Mouse (Mus musculus): Measurements from ENCODE around the gene Ushbp1.
"Not testable (repeated sequence)": the region's sequence is repeated elsewhere in the genome, so short reads cannot be mapped to it uniquely, and the experiment has no call there.

Ushbp1 gene

GRCm38 (mm10) chr8:71370711-71371235 lies 24.8 kb downstream of the Ushbp1 start:
- peak; percentile 32 for DNase-seq (ENCODE audit: low read depth, low spot score)

DNA sequence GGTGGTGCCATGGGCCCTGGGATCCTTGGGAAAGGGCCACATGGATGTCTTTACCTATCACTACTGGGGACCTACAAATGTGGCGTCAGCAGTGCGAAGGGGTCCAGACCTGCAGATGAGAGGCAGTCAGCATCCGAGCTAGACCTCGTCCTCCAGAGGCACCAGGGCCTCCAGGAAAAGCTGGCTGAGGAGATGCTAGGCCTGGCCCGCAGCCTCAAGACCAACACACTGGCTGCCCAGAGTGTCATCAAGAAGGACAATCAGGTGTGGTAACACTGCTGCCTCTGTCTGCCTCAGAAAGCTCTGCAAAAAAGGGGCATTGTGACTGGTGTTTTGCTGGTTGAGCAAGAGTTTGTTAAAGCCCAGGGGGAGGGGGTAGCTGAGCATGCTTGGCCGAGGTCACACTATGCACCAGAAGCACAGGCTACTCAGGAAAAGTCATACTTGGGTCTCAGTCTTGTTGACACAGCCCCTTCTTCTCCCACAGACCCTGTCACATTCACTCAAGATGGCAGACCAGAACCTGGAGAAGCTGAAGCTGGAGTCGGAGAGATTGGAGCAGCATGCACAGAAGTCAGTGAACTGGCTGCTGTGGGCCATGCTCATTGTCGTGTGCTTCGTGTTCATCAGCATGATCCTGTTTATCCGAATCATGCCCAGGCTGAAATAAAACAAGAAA lies 26.4 kb downstream of the Ushbp1 start:
- DNase-seq (ENCODE audit: low read depth, low spot score), result no peak

GRCm38 (mm10) chr8:71368366-71368765 lies 27.2 kb downstream of the Ushbp1 start:
- DNase-seq (ENCODE audit: low read depth, low spot score), result no peak

- DNase-seq (ENCODE audit: low read depth, low spot score), result no peak
These were observed 27.9 kb downstream of the Ushbp1 start for GRCm38 (mm10) chr8:71367529-71368176.

DNA sequence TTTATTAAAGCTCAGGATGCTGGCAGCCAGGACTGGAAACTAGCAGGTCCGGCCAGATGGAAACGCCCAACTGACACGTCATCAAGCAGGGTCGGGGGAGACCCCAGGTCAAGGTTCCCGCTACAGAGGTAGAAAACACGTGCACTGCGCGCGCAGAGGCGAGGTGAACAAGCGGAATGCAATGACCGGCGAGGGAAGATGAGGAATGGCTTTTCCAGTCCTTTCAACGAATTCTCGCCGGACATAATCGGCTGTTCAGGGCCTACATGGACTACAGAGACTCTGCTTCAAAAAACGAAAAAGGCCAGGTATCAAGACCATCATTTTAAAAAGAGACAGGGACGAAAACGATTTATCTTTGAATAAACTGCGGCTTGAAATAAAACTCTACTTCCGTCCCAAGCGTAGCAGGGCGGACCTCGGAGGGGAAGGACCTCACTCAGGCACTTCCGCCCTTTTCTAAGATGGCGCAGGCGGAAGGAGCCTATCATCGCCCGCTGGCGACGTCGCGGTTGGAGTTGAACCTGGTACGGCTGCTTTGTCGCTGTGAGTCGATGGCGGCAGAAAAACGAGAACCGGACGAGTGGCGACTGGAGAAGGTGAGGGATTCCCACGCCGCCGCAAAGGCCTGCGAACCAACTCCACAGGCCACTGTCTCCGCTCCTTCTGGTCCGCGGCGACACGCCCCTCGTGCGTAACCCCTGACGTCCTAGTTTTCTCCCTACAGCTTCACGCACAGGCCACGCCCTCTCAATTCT lies 28.7 kb downstream of the Ushbp1 start, which contains the start of gene Use1:
TSS of gene Use1 (plus strand) at position 78 of the 758 bp plus-strand sequence.
- peak; percentile 97 for DNase-seq (ENCODE audit: low read depth, low spot score)

DNA sequence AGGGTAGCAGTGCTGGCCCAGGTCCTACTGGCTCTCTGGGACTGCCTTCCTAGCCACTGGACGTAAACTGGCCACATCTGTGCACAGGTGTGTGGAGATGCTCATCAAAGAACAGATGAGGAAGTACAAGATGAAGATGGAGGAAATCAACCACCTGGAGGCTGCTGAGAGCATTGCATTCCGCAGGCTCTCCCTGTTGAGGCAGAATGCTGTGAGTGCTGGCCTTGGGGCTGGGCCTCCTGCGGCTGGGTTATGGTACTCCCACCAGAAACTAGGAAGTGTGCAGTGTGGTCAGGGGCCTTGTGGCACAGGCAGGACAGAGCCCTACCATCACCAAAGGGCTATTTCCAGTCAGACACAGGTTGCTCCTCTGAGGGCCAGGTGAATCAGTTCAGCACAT lies 37.6 kb downstream of the Ushbp1 start:
- no peak for DNase-seq (ENCODE audit: low read depth, low spot score)

GRCm38 (mm10) chr8:71351520-71351919 lies 44.1 kb downstream of the Ushbp1 start:
- no peak for DNase-seq (ENCODE audit: low read depth, low spot score)

- no peak for DNase-seq (ENCODE audit: low read depth, low spot score)
These were observed 44.5 kb downstream of the Ushbp1 start for GRCm38 (mm10) chr8:71351117-71351516.

DNA sequence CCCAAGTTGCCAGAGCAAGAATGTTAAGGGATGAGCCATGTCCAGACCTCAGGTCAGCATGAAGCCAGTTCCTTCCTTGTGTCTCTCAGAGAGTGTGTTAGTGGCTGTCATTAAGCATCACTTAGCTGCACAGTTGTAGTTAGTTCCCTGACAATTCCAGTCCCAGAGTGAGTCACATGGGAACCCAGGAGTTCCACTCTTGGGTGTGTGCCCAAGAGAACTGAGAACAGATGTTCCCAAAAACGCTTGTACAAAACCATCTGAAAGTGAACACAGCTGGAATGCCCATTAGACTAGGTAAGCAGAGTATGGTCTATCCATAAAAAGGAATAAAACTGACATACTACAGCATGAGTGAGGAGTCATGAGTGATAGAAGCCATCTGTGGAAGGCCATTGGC lies 49.0 kb downstream of the Ushbp1 start:
- DNase-seq (ENCODE audit: low read depth, low spot score), result no peak

GRCm38 (mm10) chr8:71340625-71341024 lies 55.0 kb downstream of the Ushbp1 start:
- peak; percentile 38 for DNase-seq (ENCODE audit: low read depth, low spot score)

- DNase-seq (ENCODE audit: low read depth, low spot score), result not testable (repeated sequence)
These were observed 57.8 kb downstream of the Ushbp1 start for GRCm38 (mm10) chr8:71337834-71338233.

All from CD4-positive helper T cell, adult 2 months (primary cell).